Mouse (Mus musculus) thymus, postnatal 0 days (tissue): ENCODE results near the gene Nmnat1. TPM values are rescaled to one million over a fixed set of nuclear protein-coding genes. Genes with fewer than 3 reads are reported as not detected.
"Not testable (repeated sequence)": the region's sequence is repeated elsewhere in the genome, so short reads cannot be mapped to it uniquely, and the experiment has no call there.

ENCODE experiments used
- DNase-seq: peaks from one replicate; pipeline ENCODE4 v3.0.0-alpha.2; 2015; ENCODE audit warnings: low spot score
- polyA plus RNA-seq: library from polyadenylated mRNA; unstranded; fragments of >200 nt; fragmentation: Nextera tagmentation; extraction: Ambion mirVana; gene quantifications from 2 replicates; pipeline ENCODE4 v1.2.1, GENCODE M21; 2015

The Nmnat1 gene
- polyA plus RNA-seq, 1 experiment from 2014 or later: 13.4 TPM

GRCm38 (mm10) chr4:149444964-149445701, 39.9 kb downstream of the Nmnat1 start:
- peak; percentile 94 for DNase-seq

GRCm38 (mm10) chr4:149444465-149444864, 40.5 kb downstream of the Nmnat1 start:
- DNase-seq: no peak

- DNase-seq: no peak
Observed at GRCm38 (mm10) chr4:149442436-149442835, 42.6 kb downstream of the Nmnat1 start.

- DNase-seq: no peak
Observed at GRCm38 (mm10) chr4:149440576-149440975, 44.4 kb downstream of the Nmnat1 start.

GRCm38 (mm10) chr4:149431887-149432286, 53.1 kb downstream of the Nmnat1 start:
- not testable (repeated sequence) for DNase-seq

- no peak for DNase-seq
Observed at GRCm38 (mm10) chr4:149429592-149429991, 55.4 kb downstream of the Nmnat1 start.

GRCm38 (mm10) chr4:149426325-149427199, 58.4 kb downstream of the Nmnat1 start, which contains the start of gene Ube4b:
Gene Ube4b (minus strand): TSS chr4:149426749.
- peak; percentile 100 for DNase-seq

GRCm38 (mm10) chr4:149425801-149426292, 59.2 kb downstream of the Nmnat1 start:
- no peak for DNase-seq

- DNase-seq: no peak
Observed at GRCm38 (mm10) chr4:149424755-149425154, 60.2 kb downstream of the Nmnat1 start.

GRCm38 (mm10) chr4:149417854-149418365, 67.1 kb downstream of the Nmnat1 start:
- no peak for DNase-seq

Other genes with a start within 250 kb of the Nmnat1 start
- 9.8 and 10.5 TPM in 2 replicates for gene Kif1b, start 177.5 kb downstream of the Nmnat1 start, polyA plus RNA-seq
- 27.3 and 28.5 TPM in 2 replicates for gene Ube4b, start 58.5 kb downstream of the Nmnat1 start, polyA plus RNA-seq
- gene Rbp7, start 30.2 kb downstream of the Nmnat1 start, polyA plus RNA-seq: 12.6 and 18.0 TPM in 2 replicates
- 0.31 TPM in 1 of 2 replicates, not detected in the other for gene Tmem274, start 7.8 kb downstream of the Nmnat1 start, polyA plus RNA-seq
- 62.8 and 66.6 TPM in 2 replicates for gene Lzic, start within 50 bp of the Nmnat1 start, polyA plus RNA-seq
- 25.6 and 28.3 TPM in 2 replicates for gene Ctnnbip1, start 33.0 kb upstream of the Nmnat1 start, polyA plus RNA-seq
- gene Clstn1, start 101.3 kb upstream of the Nmnat1 start, polyA plus RNA-seq: 20.4 and 21.1 TPM in 2 replicates
- 27.5 and 31.2 TPM in 2 replicates for gene Pik3cd, start 217.4 kb upstream of the Nmnat1 start, polyA plus RNA-seq